Mouse (Mus musculus): ENCODE results near the gene Anapc10. TPM values are rescaled to one million over a fixed set of nuclear protein-coding genes. Genes with fewer than 3 reads are reported as not detected.

The Anapc10 gene
- total RNA-seq, 2 experiments from 2014 or later = 3.8 to 4.6 TPM

Other genes with a start within 250 kb of the Anapc10 start
- gene Otud4, start 72.2 kb upstream of the Anapc10 start, total RNA-seq (2021) = 10 to 100 TPM; 39.2 to 39.7 TPM
- gene Abce1, start 80 bp upstream of the Anapc10 start, total RNA-seq (2021) = 10 to 100 TPM; 43.7 to 45.5 TPM

Data from gastrocnemius, postnatal 25 days (tissue).